ENCODE assay signal across 8 mouse cellular contexts in the genomic region with DNA sequence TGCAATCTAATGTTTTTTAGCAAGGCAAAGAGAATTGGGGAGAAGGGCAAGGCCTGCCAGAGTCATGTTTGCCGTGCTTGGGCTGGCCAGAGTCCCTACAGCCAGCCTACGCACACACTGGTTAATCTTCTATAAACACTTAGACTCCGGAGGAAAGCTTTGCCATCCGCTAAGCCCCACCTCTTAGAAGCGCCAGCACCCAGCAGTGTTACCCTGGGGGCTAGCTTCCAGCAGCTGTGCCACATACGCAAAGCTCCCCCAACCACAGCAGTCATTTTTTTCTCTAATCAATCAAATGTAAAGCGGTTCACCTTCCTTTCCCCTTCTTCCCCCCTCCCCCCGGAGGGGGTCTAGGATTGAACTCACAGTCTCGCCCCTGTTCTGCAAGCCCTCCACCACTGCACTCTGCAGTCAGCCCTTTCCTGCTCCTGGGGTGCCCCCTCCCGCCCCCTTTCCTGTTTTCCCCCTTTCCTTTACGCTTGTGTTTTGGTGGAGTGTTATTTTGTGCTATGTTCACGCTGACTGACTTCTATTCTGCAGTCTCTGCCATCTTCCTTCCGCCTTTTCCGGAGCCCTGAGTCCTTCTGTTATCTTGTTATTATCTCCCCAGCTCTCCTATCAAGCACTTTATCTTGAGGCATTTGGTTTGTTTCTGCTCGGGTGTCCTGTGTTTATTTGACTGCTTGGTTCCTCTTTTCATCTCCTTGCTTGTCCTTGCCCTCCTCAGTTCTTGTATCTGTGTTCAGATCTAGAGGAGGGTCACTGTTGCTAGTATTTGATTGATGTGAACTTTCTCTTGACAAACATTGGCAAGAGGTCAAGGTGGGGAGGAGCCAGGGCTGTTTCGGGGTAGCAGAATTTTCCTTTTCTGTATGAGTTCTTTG. TPM values are rescaled to one million over a fixed set of nuclear protein-coding genes. Genes with fewer than 3 reads are reported as not detected.
DNase-seq lines count a peak whose midpoint lies in the region; ATAC-seq and TF ChIP-seq lines count a peak whose summit lies in the region.

No protein-coding gene starts in this region.

- WGBS in kidney, postnatal 0 days = 15% methylated on average over 16 of the region's 16 CpGs

- no peak for TF ChIP-seq CTCF in kidney, postnatal 0 days (IDR thresholded peaks at IDR 0.05; ENCODE audit: low read depth)

- peak overlapping the region; percentile 48 for H3K4me2 ChIP-seq in kidney, postnatal 0 days (ENCODE audit: low read length)

- no peaks in the 10 kb centered on the region for H3K36me3 ChIP-seq in kidney, postnatal 0 days (ENCODE audit: insufficient read depth, low read length)
- no peaks in the 10 kb centered on the region for H3K36me3 ChIP-seq in megakaryocyte, embryonic 14.5 days (replicated peaks; ENCODE audit: low read length)

- peak overlapping the region; percentile 11; the same call in 1 of the 2 replicates for H3K4me3 ChIP-seq in kidney, postnatal 0 days (replicated peaks; ENCODE audit: low read depth, low read length)
- H3K4me3 ChIP-seq in megakaryocyte, embryonic 14.5 days (replicated peaks) = peak overlapping the region; percentile 85

- no peak for ATAC-seq in kidney, postnatal 0 days (replicated peaks; ENCODE audit: low FRiP score, low read depth)

- peaks cover 14% of the 10 kb centered on the region for H3K4me1 ChIP-seq in kidney, postnatal 0 days (replicated peaks; ENCODE audit: insufficient read depth, low read length)
- H3K4me1 ChIP-seq in megakaryocyte, embryonic 14.5 days = peaks cover 57% of the 10 kb centered on the region

- H3K27ac ChIP-seq in kidney, postnatal 0 days = 0 out of 2 replicates have a peak overlapping the region, but pooled peaks have one; percentile 36

- no peak overlapping the region for H3K9ac ChIP-seq in kidney, postnatal 0 days (ENCODE audit: low read depth, low read length)

- H3K9me3 ChIP-seq in kidney, postnatal 0 days (replicated peaks; ENCODE audit: low read length) = no peaks in the 10 kb centered on the region
- no peaks in the 10 kb centered on the region for H3K9me3 ChIP-seq in megakaryocyte, embryonic 14.5 days

- DNase-seq in A20 (ENCODE audit: low read depth, low spot score) = peak; percentile 70
- peak; percentile 55 for DNase-seq in CD4-positive, CD25-positive, alpha-beta regulatory T cell, adult 2 months (ENCODE audit: low read depth, low spot score)
- DNase-seq in fibroblast of lung, adult 2 months (ENCODE audit: low read depth) = peak; percentile 13
- peak; percentile 35 for DNase-seq in kidney, postnatal 0 days (ENCODE audit: low spot score)
- peak; percentile 61 for DNase-seq in yolk sac, embryonic 10.5 days (ENCODE audit: low spot score)
- no peak for DNase-seq in cerebellum, postnatal 10 days
- DNase-seq in layer of hippocampus, adult 18-20 months (ENCODE audit: low spot score in 2 of 2) = no peak

- H3K27me3 ChIP-seq in kidney, postnatal 0 days (ENCODE audit: insufficient read depth, low read length) = no peaks in the 10 kb centered on the region
- H3K27me3 ChIP-seq in megakaryocyte, embryonic 14.5 days (replicated peaks) = peaks cover 2% of the 10 kb centered on the region

RNA-seq across cellular contexts. Expression of a gene that starts 15.0 kb away (rescaled TPM):
- not detected in 2 replicates for polyA plus RNA-seq in kidney, postnatal 0 days (2015; fragmentation: Nextera tagmentation; extraction: Ambion mirVana)
- polyA plus RNA-seq in megakaryocyte, embryonic 14.5 days (2012; ENCODE audit: insufficient read depth, low replicate concordance) = 0.43 TPM in 1 of 2 replicates, not detected in the other
- total RNA-seq in layer of hippocampus, adult 18-20 months (2021) = under 1 TPM; 0.37 to 0.41 TPM

Comparison
In these comparisons a context has a peak if more than half of its experiments do, and no peak if none do; other contexts are left out.
1. DNase-seq: peak in A20 (single experiment), CD4-positive, CD25-positive, alpha-beta regulatory T cell, adult 2 months (single experiment), fibroblast of lung, adult 2 months (single experiment), kidney, postnatal 0 days (single experiment) and yolk sac, embryonic 10.5 days (single experiment); none in cerebellum, postnatal 10 days (0 of 2) and layer of hippocampus, adult 18-20 months (0 of 2).